Mouse (Mus musculus): ENCODE data around the gene Dock3.

DNA sequence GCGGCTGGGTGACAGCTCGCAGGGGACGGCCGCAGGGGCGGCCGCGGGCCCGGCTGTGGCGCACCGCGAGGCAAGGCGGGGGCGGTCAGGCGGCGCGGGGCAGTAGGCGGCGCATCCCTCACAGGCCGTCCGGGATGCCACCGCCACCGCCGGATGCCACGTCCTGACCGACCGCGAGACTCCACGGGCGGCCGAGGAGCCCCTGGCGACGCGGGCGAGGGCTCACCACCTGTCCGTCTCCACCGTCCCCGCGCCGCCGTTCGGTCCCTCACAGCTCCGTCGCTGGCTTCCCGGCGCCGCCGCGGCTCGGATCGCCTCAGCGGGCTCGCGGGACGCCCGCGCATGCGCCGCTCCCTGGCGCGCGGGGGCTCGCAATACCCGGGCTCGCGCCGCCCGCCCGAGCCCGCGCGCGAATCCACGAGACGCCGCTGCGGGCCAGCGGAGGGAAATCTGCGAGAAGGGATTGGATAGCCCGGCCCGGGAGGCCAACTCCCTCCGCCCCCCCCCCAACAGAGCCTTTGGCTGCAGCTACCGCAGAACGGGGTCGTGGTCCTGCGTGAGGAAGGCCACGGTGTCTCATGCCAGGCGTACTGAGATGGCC is at the start of gene Dock3:
- no peak for TF ChIP-seq CTCF (IDR thresholded peaks at IDR 0.05)
- TF ChIP-seq POLR2A (IDR thresholded peaks at IDR 0.05; ENCODE audit: insufficient read depth, low read depth, low read length) = no peak
- TF ChIP-seq EP300 (IDR thresholded peaks at IDR 0.05; ENCODE audit: insufficient read depth, low read depth, low read length) = no peak

Measured in heart, adult 2 months (tissue).